Mouse (Mus musculus) CD4-positive naive resting alpha-beta T cell, adult 57 days (primary cell): Measurements from ENCODE around the gene Mfsd4b1. TPM values are rescaled to one million over a fixed set of nuclear protein-coding genes. Genes with fewer than 3 reads are reported as not detected.

Experiments
- total RNA-seq: library from RNA; stranded (reverse); gene quantifications from one replicate; pipeline ENCODE4 v1.2.4, GENCODE M21; 2023

Gene Mfsd4b1
- 0.27 TPM for total RNA-seq

GRCm38 (mm10) chr10:40024554-40025428 is at the start of gene Mfsd4b1:
TSS of gene Mfsd4b1 (minus strand) at chr10:40025268.

GRCm38 (mm10) chr10:39986466-39986865 is 38.6 kb downstream of the Mfsd4b1 start, which contains the start of gene Mfsd4b5:
TSS of gene Mfsd4b5 (minus strand) at chr10:39986646.

GRCm38 (mm10) chr10:39959761-39960440 is 65.2 kb downstream of the Mfsd4b1 start, which contains the start of gene Mfsd4b3:
TSS of gene Mfsd4b3 (minus strand) at chr10:39960153.

Other genes with a start within 250 kb of the Mfsd4b1 start
- 3.8 TPM for gene Mfsd4b4, start 126.0 kb downstream of the Mfsd4b1 start, total RNA-seq
- not detected for gene Mfsd4b2, start 98.3 kb downstream of the Mfsd4b1 start, total RNA-seq
- 0.33 TPM for gene Mfsd4b3, start 65.1 kb downstream of the Mfsd4b1 start, total RNA-seq
- gene Mfsd4b5, start 38.6 kb downstream of the Mfsd4b1 start, total RNA-seq = 0.68 TPM
- 7.2 TPM for gene Slc16a10, start 117.0 kb upstream of the Mfsd4b1 start, total RNA-seq
- 18.9 TPM for gene Rpf2, start 221.8 kb upstream of the Mfsd4b1 start, total RNA-seq
- 24.9 TPM for gene Gtf3c6, start 232.8 kb upstream of the Mfsd4b1 start, total RNA-seq